13 mouse cellular contexts compared by ENCODE assay signal in genomic region chr5:98081204-98081603, GRCm38 (mm10).
"Had no signal": no experiment of that assay in that cellular context is flagged by ENCODE, and none has a peak within 500 bp of the region (broad histone marks: within the 10 kb centered on the region; RNA-seq: fewer than 3 reads in every experiment).

No protein-coding gene starts in this region.

- DNase-seq: gastrocnemius, postnatal 14 days; gastrocnemius, postnatal 36 days; heart, adult 11 months; heart, adult 2 months; heart, postnatal 14 days; heart, postnatal 36 days; kidney, adult 11 months; kidney, adult 2 months; kidney, adult 9 months; kidney, postnatal 14 days; kidney, postnatal 36 days; liver; liver, embryonic 13.5 days had no signal
